Comparison of ENCODE assay signal across 8 mouse cellular contexts in the genomic region with DNA sequence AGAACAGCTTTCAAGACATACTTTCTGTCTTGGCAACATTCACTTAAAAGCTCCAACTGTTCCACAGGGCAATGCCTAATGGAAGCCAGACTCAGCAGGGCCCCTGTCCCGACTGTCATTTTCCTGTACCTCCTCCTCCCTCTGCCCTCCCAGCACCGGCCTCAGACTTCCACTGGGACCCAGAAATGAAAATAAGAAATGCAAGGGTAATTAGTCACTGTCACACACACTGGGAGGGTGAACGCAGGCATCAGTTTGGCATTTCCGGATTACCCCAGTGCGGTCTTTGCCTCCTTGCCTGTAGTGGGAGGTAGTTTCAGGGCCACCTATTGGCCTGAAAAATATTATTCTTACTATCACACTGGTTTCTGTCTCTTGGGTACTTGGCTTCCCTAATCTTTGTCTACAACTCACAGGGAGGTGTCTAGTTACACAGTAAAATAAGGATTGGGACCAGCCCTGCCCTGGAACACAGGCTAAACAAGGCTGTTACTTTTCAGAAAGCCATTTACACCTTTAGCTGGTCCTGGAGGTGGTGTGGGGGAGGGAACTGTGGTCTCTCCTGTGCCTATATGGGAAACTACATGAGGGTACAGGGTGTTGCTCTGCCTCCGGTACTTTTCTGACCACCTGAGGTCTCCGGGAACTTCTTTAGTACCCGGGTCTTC.
DNase-seq lines count a peak whose midpoint lies in the region; ATAC-seq lines count a peak whose summit lies in the region.

No protein-coding gene starts in this region.

- no peaks in the 10 kb centered on the region for H3K27me3 ChIP-seq in lung, embryonic 16.5 days (ENCODE audit: control insufficient read depth, insufficient read depth, low read depth, low read length)
- no peaks in the 10 kb centered on the region for H3K27me3 ChIP-seq in embryonic facial prominence, embryonic 13.5 days

- peaks cover 38% of the 10 kb centered on the region for H3K36me3 ChIP-seq in lung, embryonic 16.5 days (ENCODE audit: control insufficient read depth, insufficient read depth, low read length)
- peaks cover 91% of the 10 kb centered on the region for H3K36me3 ChIP-seq in embryonic facial prominence, embryonic 13.5 days

- DNase-seq in lung, postnatal 10 days, result no peak
- peak; percentile 34 for DNase-seq in kidney, adult 18-20 months
- DNase-seq in neural tube, embryonic 10.5 days (ENCODE audit: extremely low spot score, low spot score), result peak; percentile 51
- no peak for DNase-seq in frontal cortex, postnatal 25 days (ENCODE audit: low spot score in 2 of 2)
- no peak for DNase-seq in right cerebral cortex, postnatal 10 days (ENCODE audit: low spot score in 2 of 2)
- no peak for DNase-seq in lung, postnatal 4 days

- H3K27ac ChIP-seq in lung, embryonic 16.5 days (ENCODE audit: low read length), result peak overlapping the region; percentile 70
- H3K27ac ChIP-seq in embryonic facial prominence, embryonic 13.5 days, result peak overlapping the region; percentile 87

- no peaks in the 10 kb centered on the region for H3K9me3 ChIP-seq in lung, embryonic 16.5 days (ENCODE audit: control insufficient read depth, low read length)
- no peaks in the 10 kb centered on the region for H3K9me3 ChIP-seq in embryonic facial prominence, embryonic 13.5 days

- ATAC-seq in lung, embryonic 16.5 days (ENCODE audit: low read depth), result peak; percentile 33; the same call in 1 of the 2 replicates
- ATAC-seq in embryonic facial prominence, embryonic 13.5 days (ENCODE audit: insufficient number of reproducible peaks, insufficient read depth, low FRiP score, low TSS enrichment, low read depth), result 0 out of 2 replicates have a peak, but pooled peaks have one; percentile 18

- H3K4me3 ChIP-seq in lung, embryonic 16.5 days (ENCODE audit: low read length), result no peak overlapping the region
- H3K4me3 ChIP-seq in embryonic facial prominence, embryonic 13.5 days, result no peak overlapping the region

- 42% methylated on average over 8 of the region's 8 CpGs for WGBS in lung, embryonic 16.5 days
- 34% methylated on average over 8 of the region's 8 CpGs for WGBS in embryonic facial prominence, embryonic 13.5 days

- no peak overlapping the region for H3K4me2 ChIP-seq in lung, embryonic 16.5 days (ENCODE audit: low read depth, low read length)
- H3K4me2 ChIP-seq in embryonic facial prominence, embryonic 13.5 days, result no peak overlapping the region

- H3K9ac ChIP-seq in lung, embryonic 16.5 days (ENCODE audit: low read length), result no peak overlapping the region
- H3K9ac ChIP-seq in embryonic facial prominence, embryonic 13.5 days, result peak overlapping the region; percentile 46; the same call in 1 of the 2 replicates

- peaks cover 19% of the 10 kb centered on the region for H3K4me1 ChIP-seq in lung, embryonic 16.5 days (replicated peaks; ENCODE audit: control insufficient read depth, insufficient read depth, low read length)
- peaks cover 35% of the 10 kb centered on the region for H3K4me1 ChIP-seq in embryonic facial prominence, embryonic 13.5 days

Comparison
In these comparisons a context has a peak if more than half of its experiments do, and no peak if none do; other contexts are left out.
1. DNase-seq: peak in kidney, adult 18-20 months (single experiment) and neural tube, embryonic 10.5 days (single experiment); none in lung, postnatal 10 days (single experiment), frontal cortex, postnatal 25 days (0 of 2), right cerebral cortex, postnatal 10 days (0 of 2) and lung, postnatal 4 days (0 of 2).